Mouse (Mus musculus): ENCODE measurements around the gene Pitpna.

Gene Pitpna

GRCm38 (mm10) chr11:75657841-75658240 lies 69.9 kb downstream of the Pitpna start:
- no peak for DNase-seq (ENCODE audit: low read depth, low spot score)

- DNase-seq (ENCODE audit: low read depth, low spot score): no peak
Measured at GRCm38 (mm10) chr11:75658311-75658710, 70.4 kb downstream of the Pitpna start.

DNA sequence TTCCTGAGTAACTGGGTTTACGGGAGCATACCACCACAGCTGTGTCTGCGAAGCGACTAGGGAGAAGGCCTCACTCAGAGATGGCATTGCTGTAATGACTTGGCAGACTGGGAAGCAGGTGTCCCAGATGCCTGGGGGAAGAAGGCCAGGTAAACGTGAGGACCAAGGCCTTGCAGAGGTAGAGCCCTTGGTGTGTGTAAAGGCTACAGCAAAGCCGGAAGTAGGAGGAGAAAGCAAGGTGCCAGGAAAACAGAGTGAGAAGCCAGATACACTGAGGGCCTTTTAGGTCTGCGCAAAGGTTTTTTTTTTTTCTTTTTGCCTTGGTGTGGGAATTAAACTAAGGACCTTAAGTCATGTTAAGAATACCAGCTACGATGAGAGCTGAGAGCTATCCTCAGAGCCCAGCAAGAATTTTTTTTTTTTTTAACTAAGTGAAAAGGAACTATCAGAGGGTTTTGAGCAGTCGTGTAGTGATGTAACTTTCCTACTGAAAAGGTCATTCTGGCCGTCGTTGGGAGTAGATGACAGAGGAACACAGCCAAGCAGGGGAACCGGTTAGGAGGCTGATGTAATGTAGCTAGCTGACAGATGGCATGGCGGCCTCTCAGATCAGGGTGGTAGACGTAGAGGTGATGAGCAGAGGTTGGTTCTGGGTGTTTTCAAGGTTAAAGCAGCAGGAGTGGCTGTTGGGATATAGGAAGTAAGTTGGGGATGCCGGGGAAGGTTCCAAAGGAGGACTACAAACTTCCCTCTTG lies 71.3 kb downstream of the Pitpna start:
- no peak for DNase-seq (ENCODE audit: low read depth, low spot score)

DNA sequence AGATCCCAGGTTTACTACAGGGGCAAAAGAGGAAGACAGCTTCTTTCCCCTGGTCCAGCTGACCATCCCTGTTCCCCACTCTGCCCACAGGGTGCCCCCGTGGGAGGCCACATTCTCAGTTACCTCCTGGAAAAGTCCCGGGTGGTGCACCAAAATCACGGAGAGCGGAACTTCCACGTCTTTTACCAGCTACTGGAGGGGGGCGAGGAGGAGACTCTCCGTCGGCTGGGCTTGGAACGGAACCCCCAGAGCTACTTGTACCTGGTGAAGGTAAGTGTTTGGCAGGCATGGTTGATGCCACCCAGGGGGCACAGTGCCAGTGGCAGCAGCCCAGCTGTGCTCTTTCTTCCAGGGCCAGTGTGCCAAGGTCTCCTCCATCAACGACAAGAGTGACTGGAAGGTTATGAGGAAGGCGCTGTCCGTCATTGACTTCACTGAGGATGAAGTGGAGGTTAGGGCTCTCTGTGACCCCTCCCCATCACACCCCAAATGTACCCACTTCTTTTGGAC lies 72.2 kb downstream of the Pitpna start:
- DNase-seq (ENCODE audit: low read depth, low spot score): no peak

DNA sequence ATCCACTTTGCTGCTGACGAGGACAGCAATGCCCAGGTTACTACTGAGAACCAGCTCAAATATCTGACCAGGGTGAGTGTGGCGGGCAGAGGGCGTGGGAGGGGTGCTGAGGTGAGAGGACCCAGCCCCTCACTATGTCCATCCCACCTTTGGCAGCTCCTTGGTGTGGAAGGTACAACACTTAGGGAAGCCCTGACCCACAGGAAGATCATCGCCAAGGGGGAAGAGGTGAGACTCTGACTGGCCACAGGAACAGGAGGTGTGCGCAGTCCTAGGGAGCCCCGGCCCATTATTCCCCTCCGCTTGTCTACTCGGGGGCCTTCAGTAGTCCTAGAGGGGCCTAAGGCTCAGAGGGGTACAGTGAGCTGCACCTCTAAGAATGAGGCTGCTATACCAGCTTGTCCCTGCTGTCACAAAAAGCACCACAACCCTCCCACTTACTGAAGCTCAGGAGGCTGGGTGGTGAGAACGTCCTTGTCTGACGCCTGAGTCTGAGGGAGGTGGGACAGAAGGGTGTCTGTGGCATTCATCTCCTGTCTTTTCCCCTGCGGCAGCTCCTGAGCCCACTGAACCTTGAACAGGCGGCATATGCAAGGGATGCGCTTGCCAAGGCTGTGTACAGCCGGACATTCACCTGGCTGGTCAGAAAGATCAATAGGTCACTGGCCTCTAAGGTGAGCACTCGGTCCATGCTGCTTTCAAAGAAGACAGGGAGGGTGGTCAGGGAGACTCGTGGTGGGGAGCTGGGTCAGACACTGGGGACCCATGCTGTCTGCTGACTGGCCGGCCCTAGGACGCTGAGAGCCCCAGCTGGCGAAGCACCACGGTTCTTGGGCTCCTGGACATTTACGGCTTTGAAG lies 73.3 kb downstream of the Pitpna start:
- DNase-seq (ENCODE audit: low read depth, low spot score): no peak

- no peak for DNase-seq (ENCODE audit: low read depth, low spot score)
Measured at GRCm38 (mm10) chr11:75662131-75662530, 74.2 kb downstream of the Pitpna start.

GRCm38 (mm10) chr11:75666296-75666695 lies 78.4 kb downstream of the Pitpna start:
- no peak for DNase-seq (ENCODE audit: low read depth, low spot score)

DNA sequence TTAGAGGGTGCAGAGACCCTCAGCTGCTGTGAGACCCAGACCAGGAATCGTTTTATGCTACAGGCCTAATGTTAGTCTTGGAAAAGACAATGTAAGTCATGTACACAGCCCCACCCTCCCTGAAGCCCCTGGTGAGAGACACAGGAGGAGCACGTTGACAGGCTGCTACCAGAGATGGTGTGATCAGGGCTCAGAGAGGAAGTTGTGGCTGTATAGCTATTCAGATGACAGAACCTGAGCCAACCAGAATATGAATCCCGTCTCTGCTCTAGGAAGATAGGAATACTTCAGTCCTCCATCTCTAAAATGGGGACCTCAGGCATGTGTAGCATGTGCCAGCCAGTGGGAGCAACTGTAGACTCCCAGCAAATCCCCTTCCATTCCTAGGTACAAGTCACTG lies 80.7 kb downstream of the Pitpna start:
- no peak for DNase-seq (ENCODE audit: low read depth, low spot score)

- no peak for DNase-seq (ENCODE audit: low read depth, low spot score)
Measured at GRCm38 (mm10) chr11:75669176-75669852, 81.4 kb downstream of the Pitpna start.

- DNase-seq (ENCODE audit: low read depth, low spot score): no peak
Measured at GRCm38 (mm10) chr11:75669853-75670200, 81.9 kb downstream of the Pitpna start.

DNA sequence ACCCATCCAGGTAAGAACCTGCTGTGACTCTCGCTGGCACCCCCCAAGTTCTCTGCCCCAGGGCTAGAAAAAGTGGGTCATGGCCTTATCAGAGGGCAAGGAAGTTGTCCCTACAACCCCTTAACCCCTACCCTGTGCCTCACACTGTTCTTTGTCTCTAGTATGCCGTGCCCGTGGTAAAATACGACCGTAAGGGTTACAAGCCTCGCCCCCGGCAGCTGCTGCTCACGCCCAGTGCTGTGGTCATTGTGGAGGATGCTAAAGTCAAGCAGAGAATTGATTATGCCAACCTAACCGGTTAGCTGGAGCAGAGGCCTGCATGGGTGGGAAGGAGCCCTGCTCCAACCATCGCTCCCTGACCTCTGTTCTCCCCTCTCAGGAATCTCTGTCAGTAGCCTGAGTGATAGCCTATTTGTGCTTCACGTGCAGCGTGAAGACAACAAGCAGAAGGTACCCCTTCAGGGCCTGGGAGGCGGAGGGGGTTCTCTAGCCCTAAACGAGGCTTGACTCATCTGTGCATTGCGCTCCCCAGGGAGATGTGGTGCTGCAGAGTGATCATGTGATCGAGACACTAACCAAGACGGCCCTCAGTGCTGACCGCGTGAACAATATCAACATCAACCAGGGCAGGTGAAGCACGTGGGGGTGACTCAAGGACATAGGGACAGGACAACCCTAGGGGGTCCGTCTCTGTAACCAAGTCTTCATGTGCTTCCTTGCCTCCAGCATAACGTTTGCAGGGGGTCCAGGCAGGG lies 83.7 kb downstream of the Pitpna start:
- DNase-seq (ENCODE audit: low read depth, low spot score): no peak

DNA sequence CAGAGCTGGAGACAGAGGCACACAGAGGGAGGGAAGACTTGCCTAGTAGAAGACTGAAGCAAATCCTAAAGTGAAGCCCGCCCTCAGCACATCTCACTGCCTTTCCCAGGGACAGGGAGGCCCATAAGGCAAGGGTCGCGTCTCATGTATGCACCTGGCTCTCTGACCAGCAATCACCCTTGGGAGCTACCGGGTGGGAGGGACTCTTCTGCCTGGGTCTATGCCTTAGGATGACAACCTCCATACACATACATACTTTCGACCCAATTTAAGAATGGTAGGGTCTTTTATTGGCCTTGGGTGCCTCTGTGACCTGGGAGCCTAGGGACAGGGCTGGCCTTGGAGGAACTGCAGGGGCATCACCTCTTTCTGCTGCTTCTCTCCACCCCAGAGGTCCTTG lies 85.5 kb downstream of the Pitpna start:
- no peak for DNase-seq (ENCODE audit: low read depth, low spot score)

- DNase-seq (ENCODE audit: low read depth, low spot score): no peak
Measured at GRCm38 (mm10) chr11:75674875-75675274, 87.0 kb downstream of the Pitpna start.

DNA sequence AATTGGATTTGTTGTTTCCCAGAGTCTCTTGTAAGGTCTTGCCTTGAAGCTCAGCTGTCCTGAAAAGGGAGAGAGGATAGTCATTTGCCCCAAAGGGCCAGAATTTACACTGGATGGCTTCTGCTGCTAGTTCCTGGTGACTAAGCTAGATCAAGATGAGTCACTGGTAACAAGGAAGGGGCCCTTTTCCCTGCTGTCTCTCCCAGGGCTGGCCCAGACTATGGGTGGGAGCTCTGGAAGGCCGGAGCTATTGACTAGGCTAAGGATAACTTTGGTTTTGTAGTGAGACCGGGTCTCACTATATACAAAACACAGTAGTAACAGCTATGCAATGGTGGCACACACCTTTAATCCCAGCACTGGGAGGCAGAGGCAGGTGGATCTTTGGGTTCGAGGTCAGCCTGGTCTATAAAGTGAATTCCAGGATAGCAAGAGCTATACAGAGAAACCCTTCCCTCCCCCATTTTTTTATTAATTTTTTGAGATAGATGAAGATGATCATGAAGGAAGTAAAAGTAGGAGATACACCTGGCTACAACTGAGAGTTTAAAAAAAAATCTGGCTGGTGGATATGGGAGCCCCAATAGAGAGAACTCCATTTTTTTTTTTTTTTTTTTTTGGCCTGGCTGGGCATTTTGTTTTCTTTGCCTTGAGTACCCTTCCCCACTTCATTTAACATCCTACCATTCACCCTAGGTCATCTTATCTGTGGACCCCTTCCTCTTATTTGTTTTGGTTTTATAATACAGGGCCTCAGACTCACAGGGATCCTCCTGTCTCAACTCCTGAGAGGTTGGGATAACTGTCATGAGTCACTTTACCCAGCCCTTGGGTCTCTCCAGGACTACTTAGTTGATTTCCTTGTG lies 90.2 kb downstream of the Pitpna start:
- DNase-seq (ENCODE audit: low read depth, low spot score): peak; percentile 82
